Mouse (Mus musculus) layer of hippocampus, adult 9-10 months (tissue): ENCODE data around the gene Cd82.

Experiments used
- DNase-seq: peaks from one replicate; pipeline ENCODE4 v3.0.0; 2022; ENCODE audit warnings: low spot score

The Cd82 gene

DNA sequence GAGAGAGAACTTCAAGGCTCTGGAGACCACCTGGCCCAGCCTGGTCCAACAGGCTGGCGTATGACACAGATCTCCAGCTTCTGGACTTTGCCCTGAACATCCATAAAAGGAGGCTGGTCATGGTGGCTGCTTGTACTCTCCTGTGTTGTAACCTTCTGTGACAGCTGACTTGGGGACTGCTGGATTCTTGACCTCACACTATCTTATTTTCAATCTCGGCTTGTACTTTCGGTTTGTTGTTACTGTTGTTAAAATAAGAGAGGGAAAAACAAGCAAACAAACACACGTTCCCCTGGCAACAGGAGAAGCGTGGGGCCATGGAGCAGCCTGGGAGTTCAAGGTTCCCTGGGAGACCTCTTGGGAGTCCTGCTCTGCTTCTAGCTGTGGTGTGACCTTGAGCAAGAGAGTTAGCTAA, 17.7 kb downstream of the Cd82 start:
- DNase-seq: no peak

DNA sequence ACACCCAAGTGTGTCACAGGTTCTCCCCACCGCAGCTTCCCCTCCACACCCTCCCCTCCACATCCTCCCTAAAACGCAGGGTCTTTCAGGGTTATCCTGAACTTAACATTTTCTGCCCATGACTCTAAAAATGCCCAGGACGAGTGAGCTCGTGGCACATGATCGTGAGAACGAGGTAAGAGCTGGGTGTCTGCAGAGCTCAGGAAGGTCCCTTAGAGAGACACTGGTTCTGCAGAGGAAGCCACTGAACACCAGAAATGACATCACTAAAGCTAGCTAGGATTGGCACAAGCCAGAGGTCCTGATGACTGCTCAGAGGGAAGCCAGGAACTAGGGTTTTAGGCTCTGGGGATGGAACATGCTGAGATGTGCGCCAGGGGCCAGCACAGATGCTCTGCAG, 18.7 kb downstream of the Cd82 start:
- no peak for DNase-seq

DNA sequence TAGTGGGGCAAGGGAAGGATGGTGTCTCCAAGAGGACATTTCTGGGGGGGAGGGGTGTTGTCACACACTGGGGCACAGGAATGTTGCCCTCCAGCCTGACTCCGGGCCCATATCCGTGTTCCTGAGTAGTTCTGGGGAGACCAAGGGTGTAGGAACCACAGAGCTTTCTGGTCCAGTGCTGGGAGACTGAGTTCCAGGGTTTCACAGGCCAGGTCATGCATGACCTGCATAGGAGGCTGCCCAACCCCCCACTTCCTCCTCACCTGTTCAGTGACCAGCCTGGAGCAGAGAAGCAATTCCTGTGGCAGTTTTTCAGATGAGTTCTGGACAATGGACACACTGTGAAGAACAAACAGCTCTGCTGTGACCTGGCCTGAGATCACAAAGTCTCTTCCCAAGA, 19.8 kb downstream of the Cd82 start:
- no peak for DNase-seq

DNA sequence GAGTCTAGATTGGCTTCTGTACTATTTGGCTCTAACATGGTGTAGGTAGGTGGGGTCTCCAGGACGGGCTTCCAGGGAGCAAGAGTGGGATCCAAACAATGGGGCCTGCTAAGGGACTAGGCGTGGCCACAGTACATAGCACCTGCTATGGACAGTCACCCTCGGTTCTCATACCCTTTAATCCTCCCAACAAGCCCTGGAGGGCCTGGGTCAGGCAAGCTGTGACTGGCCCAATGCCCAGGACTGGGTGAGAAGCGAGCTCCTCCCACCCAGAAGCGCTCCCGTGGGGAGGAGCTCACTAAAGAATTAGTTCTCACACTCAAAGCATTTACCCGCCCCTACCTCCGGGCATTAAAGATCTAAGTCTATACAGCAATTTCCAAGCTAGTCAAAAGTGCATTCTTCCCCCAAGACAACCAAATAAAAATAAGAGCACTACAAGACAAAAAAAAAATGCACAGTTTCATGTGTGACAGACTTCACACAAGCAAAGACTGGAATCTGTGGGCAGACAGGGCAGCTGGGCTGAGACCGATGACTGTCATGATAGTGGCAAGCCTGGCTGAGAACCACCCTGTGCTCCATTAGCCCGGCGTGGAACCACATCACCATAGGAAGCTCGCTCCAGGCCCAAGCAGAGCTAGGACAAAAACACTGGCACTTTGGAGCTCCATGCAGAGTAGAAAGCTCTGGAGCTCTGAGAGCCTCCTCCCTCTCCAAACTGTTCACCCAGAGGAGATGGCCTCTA, 23.0 kb downstream of the Cd82 start:
- no peak for DNase-seq

DNA sequence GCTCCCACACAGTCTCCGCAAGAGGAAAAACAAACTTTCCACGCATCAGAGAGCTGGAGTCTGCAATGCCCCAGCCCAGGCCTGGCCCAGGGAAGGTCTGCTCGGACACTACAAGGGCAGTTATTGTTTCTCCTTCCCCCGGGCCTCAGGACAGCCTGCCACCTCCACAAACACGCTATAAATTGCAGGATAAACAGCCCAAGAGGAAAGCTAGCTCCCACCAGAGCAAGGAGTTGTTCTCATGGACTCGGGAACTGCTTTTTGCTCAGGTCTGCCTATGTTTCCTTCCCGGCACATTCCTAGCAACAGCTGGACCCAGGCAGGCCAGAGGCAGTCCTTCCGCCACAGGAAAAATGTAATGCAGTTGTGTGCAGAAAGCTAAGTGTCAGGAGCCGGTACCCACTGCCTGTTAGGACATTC, 23.6 kb downstream of the Cd82 start:
- DNase-seq: no peak

DNA sequence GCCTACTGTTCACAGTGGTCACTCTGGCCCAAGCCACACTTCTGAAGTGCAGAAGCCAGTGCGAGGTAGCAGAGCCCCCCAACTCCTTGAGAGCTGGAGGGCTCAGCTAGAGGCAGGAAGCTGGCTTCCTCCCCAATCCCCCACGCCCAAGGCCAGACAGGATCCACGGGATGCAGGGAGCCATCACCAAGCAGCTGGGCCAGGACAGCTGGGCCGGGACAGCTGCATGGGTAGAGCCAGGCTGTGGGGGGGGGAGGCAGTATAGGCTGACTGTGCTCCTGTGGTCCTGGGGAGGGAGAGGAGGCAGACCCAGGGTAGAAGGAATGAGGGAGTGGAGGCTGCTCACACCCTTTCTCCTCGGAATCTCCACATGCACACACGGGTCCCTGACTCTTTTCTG, 24.6 kb downstream of the Cd82 start:
- no peak for DNase-seq

GRCm38 (mm10) chr2:93435577-93435976, 27.4 kb downstream of the Cd82 start:
- DNase-seq: no peak

- no peak for DNase-seq
Measured at GRCm38 (mm10) chr2:93434896-93435295, 28.0 kb downstream of the Cd82 start.

- DNase-seq: no peak
Measured at GRCm38 (mm10) chr2:93433543-93433942, 29.4 kb downstream of the Cd82 start.

DNA sequence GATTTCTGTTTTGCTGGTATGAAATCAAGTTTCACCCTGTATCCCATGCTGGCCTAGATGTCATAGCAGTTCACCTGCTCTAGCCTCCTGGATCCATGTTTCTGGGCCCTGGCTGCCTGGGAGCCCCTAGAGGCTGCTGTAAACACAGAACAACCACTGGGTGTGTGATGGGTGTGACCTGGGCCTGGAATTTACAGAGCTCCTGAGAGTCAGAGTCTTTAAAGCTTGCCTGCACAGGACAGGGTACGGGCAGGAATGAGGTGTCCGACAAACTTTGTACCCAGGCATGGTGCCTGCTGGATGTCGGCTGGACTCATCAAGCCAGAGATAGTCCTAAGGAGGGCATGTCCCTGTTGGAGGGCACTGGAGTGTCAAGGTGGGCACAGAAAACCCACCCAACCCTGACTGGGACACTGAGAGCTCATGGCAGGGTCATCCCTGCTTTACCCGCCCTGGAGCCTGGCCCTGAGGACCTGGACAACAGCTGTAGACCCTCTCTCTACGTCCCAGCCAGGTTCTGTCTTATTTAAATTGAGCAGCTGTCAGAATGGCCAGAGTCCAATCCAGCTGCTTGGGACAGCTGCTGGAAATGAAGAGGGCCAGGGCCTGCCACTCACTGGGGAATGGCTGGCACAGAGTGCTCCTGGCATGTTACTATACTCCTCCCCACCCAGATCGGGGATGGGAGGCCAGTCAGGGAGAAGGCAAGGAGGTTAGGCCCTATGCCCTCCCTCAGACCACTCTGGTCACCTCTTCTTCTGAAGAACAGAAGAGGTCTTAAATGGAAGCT, 30.1 kb downstream of the Cd82 start:
- DNase-seq: no peak

DNA sequence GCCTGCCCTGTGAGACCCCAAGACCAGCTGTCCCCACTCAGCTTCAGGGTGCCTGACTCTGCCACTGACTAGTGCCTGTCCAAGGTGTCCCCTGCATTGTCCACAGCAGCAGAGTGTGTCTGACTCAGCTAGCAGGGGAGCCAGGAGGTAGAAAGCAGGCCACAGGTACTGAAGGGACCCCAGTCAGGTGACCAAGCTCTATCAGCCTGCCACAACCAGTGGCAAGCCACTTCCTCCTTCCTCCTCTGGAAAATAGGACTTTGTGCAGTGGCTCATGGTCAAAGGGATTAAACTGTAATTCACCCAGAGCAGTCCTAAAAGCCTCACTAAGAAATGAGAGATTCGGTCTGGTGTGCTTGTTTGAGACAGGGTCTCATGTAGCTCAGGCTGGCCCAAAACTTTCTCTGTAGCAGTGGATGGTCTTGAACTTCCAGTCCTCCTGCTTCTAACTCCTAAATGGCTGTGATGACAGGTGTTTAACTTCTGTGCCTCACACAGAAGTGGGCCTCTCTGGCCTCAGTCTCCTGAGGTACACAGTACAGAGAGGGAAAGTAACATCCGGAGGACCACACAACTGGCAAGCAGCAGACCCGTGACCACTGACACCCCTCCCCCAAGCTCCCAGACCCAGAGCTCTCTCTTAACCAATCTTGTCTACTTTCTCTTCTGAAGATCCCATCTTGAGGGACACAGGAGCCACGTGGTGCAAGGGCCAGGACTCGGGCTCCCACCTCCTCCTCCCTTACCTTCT, 31.2 kb downstream of the Cd82 start:
- DNase-seq: no peak

DNA sequence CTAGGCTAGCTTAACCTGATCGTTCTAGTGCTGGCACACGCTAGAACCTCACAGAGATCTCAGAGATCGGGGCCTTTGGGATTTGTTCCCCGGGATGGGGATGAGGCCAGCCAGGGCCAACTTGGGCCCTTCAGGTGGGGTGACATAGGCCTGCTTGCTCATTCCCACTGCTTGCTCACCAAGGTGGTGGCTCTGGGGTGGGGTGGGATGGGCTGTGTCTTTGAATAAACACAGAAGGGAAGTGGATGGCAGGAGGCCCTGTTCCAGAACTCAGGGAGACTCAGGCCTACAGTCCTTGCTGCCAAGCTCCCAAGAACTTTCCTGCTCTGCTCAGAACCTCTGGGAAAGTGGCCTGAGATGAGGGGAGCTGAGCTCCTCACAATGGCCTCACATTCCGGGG, 31.9 kb downstream of the Cd82 start:
- DNase-seq: no peak

GRCm38 (mm10) chr2:93428004-93428531, 34.9 kb downstream of the Cd82 start:
- DNase-seq: no peak

DNA sequence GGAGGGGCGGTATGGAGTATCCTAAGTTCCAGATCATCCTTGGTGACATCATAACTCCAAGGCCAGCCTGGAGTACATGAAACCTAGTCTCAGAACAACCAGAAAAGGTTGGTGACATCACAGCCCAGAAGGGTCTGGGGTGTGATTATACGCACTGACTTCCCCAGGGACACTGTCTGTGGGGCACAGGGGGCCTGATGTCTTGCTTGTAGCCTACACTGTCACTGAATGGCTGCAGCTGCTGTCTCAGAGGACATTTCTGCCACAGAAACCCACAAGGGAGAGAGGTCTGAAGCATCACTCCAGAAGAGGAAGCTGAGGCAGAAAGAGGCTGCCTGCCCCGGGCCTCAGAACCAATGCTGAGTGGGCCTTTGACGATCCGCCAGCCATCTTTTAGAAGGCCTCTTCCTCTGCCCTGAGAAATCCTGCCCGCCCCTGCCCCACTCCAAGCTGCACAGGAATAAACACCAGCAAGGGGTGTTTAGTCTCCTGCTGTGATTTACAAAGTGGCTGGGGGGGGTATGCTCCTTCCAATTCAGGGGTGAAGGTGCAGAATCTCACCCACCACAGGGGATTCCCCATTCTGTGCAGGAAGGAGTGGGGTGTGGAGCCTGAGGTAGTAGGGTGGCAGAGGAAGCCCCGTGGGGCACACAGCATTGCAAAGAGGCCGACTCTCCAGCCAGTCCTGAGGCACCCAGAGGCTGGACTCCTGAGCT, 35.8 kb downstream of the Cd82 start:
- DNase-seq: no peak

DNA sequence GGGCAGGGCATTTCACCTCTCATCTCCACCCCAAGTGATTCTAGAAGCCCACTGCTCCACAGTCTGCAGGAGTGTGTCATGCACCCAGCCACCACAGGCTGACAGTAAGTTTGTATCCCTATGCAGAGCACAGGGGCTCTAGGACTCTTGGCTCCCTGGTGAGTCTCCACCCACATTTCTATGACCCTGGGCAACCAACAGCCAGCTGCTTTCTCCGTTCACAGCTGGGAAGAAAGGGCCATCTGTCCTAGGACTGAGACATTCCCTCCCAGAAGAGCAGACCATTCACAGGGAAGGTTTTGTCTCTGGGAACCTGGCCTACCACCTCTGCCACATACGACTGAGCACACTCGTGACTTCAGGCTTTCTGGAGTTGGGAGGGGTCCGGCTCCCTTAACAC, 37.1 kb downstream of the Cd82 start:
- no peak for DNase-seq

DNA sequence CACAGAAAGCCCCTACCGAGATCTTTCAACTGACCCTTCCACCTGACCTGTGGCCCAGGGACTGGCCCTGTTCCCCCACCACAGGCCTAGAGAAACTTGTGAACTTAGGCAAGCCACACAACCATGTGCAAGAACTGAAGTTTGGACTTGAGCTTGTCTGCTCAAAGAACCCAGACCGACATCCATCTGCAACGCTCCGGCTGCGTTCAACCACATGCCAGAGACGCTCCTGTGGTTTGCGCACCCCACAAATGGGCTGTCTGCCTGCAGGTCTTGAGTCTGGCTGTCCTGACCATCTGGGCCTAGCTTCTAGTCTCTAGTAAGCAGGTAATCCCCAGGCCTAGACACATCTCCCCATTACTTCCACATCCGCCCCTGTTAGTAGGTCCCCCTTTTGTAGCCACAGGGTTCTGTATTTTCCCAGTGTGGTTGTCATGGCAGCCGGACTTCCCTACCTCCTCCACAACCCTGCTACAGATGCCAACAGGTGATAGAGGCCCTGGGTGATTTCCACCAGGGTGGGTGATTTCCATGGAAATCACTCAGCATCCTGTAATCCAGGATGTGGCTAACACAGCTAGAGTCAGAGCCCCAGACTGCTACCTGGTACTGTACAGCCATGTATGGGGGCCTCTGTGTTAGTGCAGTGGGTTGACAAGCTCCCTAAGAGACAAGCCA, 38.5 kb downstream of the Cd82 start:
- DNase-seq: no peak

DNA sequence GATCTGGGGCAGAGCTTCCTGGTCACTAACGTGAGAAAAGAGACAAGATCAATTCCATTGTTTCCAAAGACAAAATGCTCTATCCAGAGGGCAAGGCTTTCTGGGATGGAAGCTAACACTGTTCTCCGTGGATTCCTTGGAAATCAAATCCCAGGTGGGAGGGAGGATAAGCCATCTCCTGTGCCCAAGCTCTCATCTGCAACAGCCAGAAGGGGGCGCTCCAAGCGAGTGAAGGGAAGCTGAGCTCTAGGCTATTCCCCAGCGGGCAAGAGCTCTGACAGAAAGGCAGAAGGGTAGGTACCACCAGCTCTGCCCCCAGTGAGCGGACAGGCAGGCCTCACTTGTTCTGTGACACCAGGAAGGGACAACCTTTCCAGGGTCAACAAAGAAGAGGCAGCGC, 41.6 kb downstream of the Cd82 start:
- DNase-seq: no peak

GRCm38 (mm10) chr2:93419971-93420370, 43.0 kb downstream of the Cd82 start:
- no peak for DNase-seq

DNA sequence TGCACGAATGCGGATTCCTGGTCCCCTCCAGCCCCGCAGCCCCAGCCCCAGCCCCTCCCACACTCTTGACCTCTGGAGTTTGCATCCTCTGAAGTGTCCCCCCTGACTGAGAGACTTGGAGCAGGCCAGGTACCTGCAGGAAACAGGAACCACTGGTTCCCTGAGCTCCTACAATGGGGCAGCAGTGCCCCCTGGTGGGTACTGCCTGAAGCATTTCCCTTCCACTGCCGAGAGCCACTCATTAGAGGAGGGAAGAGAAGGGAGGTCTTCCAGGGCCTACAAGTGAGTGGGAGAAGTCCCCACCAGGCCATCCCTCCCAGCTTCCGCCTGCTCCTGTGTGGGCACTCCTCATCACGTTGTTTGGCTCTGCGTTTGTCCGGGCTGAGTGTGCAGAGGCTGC, 44.5 kb downstream of the Cd82 start:
- DNase-seq: no peak

DNA sequence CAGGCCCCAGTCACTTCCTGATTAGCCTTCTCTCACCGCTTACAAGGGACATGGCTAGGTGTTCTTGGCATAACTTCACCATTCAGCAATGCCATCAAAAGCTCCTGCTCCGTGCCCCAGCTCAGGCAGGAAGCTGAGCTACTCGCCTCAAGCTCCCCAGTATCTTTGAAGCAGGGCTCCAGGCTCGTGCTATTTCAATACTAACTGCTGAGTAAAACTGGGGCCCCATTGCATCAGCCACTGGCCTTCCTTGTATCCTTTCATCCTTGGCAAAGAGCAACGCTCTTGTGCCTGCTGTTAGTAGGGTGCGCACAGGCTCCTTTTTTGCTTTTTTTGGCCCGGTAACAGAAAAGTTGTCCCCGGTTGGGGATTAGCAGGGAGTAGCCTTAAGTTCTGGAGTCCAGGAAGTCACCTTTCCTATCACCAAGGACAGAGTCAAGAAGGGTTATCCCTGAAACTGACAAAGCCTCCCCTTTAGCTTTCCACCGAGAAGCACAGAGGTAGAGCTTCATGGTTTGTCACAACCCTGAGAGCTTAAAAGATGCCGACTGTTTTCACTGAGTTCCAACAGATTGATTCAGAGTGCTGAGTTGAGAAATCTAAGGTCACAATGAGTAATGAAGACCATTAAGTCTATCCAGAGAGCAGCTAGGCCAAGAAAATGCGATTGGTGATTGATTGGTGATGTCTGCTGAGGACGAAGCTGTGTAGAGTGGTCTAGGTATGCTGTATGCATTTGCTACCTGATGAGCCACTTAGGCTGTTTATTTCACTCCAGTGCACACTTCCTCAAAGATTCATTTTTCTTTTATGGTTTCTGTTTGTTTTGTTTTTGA, 45.8 kb downstream of the Cd82 start:
- no peak for DNase-seq

DNA sequence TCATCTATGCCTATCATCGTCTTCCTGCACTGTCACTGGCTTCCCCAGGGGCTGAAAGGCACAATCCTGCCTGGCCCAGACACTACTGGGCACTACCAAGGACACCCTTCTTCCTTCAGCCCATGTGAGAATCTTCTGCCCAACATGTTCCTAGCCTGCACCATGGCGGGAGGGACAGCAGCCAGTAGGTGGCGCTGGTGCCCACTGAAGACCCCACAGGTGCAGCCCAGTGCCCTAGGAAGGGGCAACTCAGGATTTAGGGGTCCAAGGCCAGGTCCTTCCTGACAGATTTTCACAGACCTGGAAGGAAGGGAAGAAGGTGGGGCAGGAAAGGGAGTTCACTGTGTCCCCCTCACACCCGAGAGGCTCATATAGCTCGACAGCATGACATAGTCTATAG, 47.7 kb downstream of the Cd82 start:
- DNase-seq: no peak
